Mouse (Mus musculus) kidney, postnatal 36 days (tissue): Measurements from ENCODE around the gene A430078G23Rik.
"Not testable (repeated sequence)": the region's sequence is repeated elsewhere in the genome, so short reads cannot be mapped to it uniquely, and the experiment has no call there.

Experiments used
- DNase-seq, 2 experiments: peaks; one replicate each; pipeline ENCODE4 v3.0.0; 2021 to 2022; ENCODE audit warnings: mixed read lengths in 2 of 2

Gene A430078G23Rik

DNA sequence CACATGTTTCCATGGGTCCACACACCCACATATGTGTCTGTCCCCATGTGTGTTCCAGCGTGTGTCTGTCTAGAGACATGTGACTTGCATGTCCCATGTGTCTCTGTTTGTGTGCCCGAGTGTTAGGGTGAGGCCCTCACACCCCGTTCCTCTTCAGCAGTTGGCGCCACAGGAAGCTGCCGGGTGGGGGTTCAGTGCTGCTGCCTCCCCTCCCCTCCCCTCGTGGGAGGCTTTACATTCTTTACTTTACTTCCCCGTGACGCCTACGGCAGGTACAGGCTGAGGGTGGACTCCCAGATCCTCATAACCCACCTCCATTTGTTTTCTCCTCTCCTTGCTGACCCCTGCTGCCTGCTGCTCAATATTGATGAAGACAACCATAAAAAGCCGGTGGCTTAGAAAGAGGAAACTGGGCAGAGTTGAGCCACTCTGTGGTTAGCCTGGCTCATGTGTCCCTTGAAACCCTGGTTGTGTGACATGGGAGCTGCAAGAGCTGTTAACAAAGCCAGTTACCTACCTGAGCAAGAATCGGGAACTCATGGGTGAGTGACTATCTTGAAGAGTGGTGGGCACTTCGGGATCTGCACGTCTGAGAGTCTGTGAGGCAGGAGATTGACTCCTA, at the start of gene A430078G23Rik:
Gene A430078G23Rik (plus strand): TSS at position 227 of the 622 bp plus-strand sequence.
- no peak for DNase-seq

DNA sequence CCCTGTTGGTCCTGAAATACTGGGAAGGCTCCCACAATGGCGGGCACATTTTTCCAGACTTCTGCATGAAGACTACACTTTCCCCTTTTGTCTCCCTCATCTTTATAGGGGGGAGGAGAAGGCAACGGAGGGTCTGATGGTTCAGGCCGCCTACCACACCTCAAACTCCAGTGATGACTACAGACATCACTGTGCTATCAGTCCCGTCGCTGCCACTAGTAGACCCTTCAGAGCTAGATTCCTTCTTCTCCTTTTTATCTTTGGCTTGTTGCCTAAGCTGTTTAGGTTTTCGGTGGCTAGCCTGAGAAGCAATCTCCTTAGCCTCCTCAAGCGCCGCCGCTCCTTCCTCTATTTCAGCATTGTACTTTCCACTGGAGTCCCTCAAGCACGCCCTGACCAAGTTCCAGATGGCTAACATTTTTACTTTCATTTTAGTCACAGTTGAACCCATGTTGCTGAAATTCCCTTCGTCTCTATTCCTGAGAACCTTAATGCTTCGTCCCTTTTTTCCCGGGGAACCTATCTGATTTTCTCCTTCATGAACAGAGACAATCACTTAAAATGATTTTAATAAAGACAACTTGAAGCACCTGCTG, 44.9 kb upstream of the A430078G23Rik start:
- not testable (repeated sequence) for DNase-seq

DNA sequence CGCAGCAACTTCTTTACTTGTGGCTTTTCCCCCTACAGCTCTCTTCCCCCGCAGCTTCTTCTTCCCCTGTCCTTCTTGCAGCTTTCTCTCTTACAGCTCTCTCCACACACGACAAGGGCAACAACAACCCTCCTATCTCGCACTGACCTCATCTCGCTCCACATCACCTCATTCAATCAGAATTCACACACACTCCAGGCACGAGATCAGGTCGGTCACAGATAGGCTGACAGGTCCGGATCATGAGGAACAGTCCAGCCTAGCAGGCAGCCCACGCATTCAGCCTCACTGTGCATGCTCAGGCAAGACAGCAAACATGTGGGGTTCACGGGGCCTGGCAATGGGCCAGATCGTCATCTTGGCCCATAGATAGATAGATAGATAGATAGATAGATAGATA, 43.6 kb upstream of the A430078G23Rik start:
- no peak for DNase-seq

GRCm38 (mm10) chr8:3311482-3311881, 41.7 kb upstream of the A430078G23Rik start:
- peak in 1 of 2 experiments; percentile 49 for DNase-seq

- not testable (repeated sequence) for DNase-seq
Measured at GRCm38 (mm10) chr8:3313417-3313816, 39.8 kb upstream of the A430078G23Rik start.

GRCm38 (mm10) chr8:3313843-3314242, 39.4 kb upstream of the A430078G23Rik start:
- peak in 1 of 2 experiments; percentile 13 for DNase-seq

- no peak for DNase-seq
Measured at GRCm38 (mm10) chr8:3314345-3314744, 38.9 kb upstream of the A430078G23Rik start.

GRCm38 (mm10) chr8:3316585-3316984, 36.6 kb upstream of the A430078G23Rik start:
- DNase-seq: no peak

- DNase-seq: not testable (repeated sequence)
Measured at GRCm38 (mm10) chr8:3319267-3319666, 33.9 kb upstream of the A430078G23Rik start.

DNA sequence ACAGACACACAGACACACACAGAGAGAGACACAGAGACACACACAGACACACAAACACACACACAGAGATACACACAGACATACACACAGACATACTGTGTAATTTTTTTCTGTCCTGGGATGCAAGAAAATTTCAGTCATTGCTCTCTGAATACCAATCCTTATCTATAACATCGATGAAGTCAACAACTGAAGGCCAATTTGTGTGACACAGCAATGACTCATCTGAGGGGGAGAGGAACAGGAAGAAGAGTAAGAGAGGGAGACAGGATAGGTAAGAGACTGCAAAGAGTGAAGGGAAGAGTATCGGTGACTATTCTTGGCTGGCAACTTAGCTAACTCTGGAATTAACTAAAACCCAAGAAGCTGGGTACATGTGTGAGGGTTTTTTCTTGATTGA, 29.0 kb upstream of the A430078G23Rik start:
- no peak for DNase-seq

GRCm38 (mm10) chr8:3327056-3327455, 26.2 kb upstream of the A430078G23Rik start:
- no peak for DNase-seq

DNA sequence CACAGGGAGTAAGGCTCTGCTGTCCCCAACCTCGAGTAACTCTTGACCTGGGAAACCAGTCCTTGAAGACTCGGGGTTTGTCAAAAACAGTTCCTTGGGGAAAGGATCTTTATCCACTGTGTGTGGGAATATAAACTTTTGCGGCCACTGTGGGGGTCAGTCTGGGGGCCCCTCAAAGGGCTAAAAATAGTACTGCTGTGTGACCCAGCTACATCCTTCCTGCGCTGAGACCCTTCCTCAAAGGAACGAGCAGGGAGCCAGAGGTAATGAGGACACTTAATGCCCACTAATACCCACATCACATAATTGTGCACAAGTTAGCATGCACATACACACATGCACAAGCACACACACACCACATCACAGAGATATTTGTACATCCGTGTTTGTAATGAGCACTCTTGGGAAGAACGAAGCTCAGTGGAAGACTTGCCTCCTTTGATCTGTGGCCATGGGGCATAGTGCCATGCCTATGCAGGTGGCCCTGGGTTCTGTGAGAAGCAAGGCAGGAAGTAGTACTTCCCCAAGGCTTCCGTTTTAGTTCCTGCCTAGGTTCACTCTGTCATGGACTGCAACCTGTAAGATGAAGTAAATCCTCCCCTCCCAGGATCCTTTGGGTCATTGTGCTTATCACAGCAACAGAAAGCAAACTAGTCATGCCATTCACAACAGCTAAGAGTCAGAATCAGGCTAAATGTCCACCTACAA, 25.5 kb upstream of the A430078G23Rik start:
- DNase-seq: peak; percentile 34 to 35

DNA sequence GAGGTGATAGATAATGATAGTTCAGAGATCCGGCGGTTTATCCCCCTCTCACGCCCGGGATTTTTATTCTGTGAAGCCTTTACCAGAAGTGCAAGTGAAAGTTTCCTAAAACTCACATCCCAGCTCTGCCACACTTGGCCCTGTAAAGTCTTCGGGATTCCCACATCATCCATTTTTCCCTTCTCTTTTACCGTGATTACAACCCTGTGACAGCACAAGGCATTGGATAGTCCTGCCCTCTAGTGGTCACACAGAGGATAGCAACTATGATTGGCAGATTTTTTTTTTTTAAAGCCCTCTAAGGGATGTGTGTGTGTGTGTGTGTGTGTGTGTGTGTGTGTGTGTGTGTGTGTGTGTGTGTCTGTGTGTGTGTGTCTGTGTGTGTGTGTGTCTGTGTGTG, 22.6 kb upstream of the A430078G23Rik start:
- peak; percentile 60 to 67 for DNase-seq

DNA sequence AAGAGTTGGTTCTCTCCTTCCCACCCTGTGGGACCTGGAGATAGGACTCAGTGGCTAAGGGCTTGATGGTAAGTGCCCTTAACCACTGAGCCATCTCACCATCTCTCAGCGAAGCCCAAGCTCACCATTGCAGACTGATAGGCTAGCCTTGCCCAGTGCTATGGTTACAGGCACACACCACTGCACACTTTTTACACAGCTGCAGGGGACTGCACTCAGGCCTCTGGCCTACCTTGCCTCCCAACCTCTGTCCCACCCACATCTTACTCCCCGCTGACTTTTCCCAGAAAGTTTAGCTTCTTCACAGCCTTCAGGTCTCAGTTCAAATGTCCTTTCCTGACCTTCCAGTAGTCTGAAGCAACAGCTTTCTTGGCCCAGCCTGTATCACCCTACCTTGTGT, 21.5 kb upstream of the A430078G23Rik start:
- DNase-seq: no peak

DNA sequence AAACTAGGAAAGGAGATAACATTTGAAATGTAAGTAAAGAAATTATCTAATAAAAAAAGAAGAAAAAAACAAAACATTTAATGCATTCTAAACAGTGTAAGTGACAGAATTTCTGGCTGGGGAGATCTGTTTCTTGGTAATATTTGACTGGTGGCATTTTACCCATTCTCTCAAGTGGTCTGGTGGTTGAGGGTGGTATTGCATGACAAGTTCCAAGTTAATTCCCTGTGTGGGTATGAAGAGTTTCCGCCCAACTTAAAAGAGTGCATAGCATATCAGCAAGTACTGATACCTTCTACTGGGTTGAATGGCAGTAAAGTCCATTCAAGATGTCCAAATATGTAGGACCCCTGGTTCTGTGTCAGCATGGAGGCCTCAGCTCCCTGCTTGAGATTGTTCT, 17.3 kb upstream of the A430078G23Rik start:
- no peak for DNase-seq

- DNase-seq: peak; percentile 41 to 76
Measured at GRCm38 (mm10) chr8:3336658-3337524, 16.3 kb upstream of the A430078G23Rik start.

DNA sequence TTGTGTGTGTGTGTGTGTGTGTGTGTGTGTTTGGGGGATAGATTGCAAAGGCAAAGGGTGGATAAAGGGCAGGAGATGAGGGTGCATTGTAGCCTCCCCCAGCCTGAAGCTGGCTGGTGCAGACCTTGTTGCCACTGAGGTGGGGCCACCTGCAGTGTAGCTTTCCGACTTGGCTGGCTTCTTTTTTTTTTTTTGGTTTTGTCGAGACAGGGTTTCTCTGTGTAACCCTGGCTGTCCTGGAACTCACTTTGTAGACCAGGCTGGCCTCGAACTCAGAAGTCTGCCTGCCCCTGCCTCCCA, 15.7 kb upstream of the A430078G23Rik start:
- not testable (repeated sequence) for DNase-seq

GRCm38 (mm10) chr8:3337971-3338370, 15.2 kb upstream of the A430078G23Rik start:
- no peak for DNase-seq

- not testable (repeated sequence) for DNase-seq
Measured at GRCm38 (mm10) chr8:3340711-3341110, 12.5 kb upstream of the A430078G23Rik start.

DNA sequence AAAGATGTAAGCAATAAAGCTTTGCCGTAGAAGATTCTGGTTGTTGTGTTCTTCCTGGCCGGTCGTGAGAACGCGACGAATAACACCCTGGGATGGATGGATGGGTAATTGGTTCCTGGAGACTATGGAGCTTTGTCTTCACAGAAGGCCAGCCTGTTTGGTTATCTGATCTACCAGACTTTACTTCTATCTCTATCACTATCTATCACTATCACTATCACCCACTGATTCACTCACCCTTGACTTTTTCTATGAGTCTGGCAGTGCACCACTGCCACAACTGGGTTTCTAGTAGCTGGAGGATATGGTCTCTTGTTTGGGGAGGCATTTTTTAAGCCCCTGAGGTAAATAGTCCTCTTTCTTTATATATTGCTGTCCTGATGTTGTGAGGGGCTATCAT, 7.9 kb upstream of the A430078G23Rik start:
- no peak for DNase-seq

DNA sequence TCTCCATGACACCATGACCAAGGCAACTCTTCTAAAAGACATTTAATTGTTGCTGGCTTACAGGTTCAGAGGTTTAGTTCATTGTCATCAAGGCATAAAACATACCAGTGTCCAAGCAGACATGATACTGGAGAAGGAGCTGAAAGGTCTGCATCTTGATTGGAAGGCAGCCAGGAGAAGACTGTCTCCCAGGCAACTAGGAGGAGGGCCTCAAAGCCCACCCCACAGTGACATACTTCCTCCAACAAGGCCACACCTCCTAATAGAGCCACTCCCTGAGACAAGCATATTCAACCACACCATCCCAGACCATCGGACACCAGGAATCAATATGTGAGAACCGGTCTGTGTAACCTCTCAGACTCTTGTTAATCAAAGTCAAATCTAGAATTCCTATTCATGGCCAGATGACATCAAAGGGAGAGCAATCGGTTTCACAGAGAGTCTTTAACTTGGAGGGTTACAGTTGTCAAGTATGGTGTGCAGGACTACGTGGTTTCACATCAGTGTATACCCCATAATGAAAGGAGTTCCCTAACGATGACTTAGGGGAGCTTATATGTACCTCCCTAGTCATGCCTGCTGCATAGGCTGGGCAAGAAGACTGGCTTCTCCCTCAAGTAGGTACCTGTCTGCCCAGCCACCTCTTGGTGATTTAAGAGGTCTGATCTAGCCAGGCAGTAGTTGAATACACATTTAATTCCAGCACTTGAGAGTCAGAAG, 6.4 kb upstream of the A430078G23Rik start:
- no peak for DNase-seq

- DNase-seq: peak in 1 of 2 experiments; percentile 14
Measured at GRCm38 (mm10) chr8:3348142-3348823, 4.9 kb upstream of the A430078G23Rik start.
